ENCODE assay signal across 16 mouse cellular contexts in the genomic region with DNA sequence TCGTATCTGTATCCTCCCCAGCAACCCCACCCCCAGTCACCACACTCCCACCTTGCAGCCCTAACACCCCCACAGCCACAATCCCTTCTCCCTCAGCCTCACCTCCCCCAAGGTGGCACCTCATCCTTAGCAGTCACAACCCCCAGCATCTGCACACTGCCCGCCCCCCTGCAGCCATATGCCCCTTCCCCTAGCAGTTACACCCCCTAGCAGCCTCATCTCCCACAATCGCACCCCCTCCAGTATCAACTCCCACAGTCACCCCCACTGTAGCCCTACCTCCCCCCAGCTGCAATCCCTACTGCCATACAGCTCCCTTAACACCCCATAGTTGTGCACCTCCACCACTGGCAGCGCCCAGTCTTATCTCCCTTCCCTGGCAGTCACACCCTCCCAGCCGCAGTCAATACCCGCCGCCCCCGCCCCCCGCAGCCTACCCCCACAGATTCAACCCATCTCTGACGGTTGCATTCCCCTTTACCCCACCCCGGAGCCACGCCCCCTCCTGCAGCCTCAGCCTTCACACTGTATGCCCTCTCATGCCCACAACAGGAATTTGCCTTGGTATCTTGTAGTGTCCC. TPM values are rescaled to one million over a fixed set of nuclear protein-coding genes. Genes with fewer than 3 reads are reported as not detected.
DNase-seq lines count a peak whose midpoint lies in the region; ATAC-seq lines count a peak whose summit lies in the region.
"Had no signal": no experiment of that assay in that cellular context is flagged by ENCODE, and none has a peak within 500 bp of the region (broad histone marks: within the 10 kb centered on the region; RNA-seq: fewer than 3 reads in every experiment).

No protein-coding gene starts in this region.

- no peaks in the 10 kb centered on the region for H3K36me3 ChIP-seq in heart, embryonic 10.5 days
- H3K36me3 ChIP-seq in midbrain, embryonic 15.5 days (replicated peaks): peaks cover 2% of the 10 kb centered on the region; the same call in 1 of the 2 replicates
- peaks cover 9% of the 10 kb centered on the region for H3K36me3 ChIP-seq in midbrain, embryonic 14.5 days (ENCODE audit: control insufficient read depth, insufficient read depth, low read length)
- peaks cover 3% of the 10 kb centered on the region; the same call in 1 of the 2 replicates for H3K36me3 ChIP-seq in hindbrain, embryonic 16.5 days (ENCODE audit: control insufficient read depth, insufficient read depth, low read length)
- H3K36me3 ChIP-seq: intestine, embryonic 15.5 days had no signal

- no peaks in the 10 kb centered on the region for H3K9me3 ChIP-seq in heart, embryonic 10.5 days
- H3K9me3 ChIP-seq in midbrain, embryonic 15.5 days: no peaks in the 10 kb centered on the region
- H3K9me3 ChIP-seq in midbrain, embryonic 14.5 days (ENCODE audit: control insufficient read depth, low read length): no peaks in the 10 kb centered on the region
- no peaks in the 10 kb centered on the region for H3K9me3 ChIP-seq in hindbrain, embryonic 16.5 days (ENCODE audit: control insufficient read depth, low read length)
- H3K9me3 ChIP-seq: intestine, embryonic 15.5 days; neural tube, embryonic 13.5 days had no signal

- 46% methylated on average over 12 of the region's 12 CpGs for WGBS in heart, embryonic 10.5 days
- WGBS in midbrain, embryonic 15.5 days: 64% methylated on average over 12 of the region's 12 CpGs
- 56% methylated on average over 12 of the region's 12 CpGs for WGBS in midbrain, embryonic 14.5 days
- 57% methylated on average over 12 of the region's 12 CpGs for WGBS in hindbrain, embryonic 16.5 days

- intact Hi-C loops in heart, postnatal 25 days (cut with DNase I): no loop called here

- peak; percentile 73 for DNase-seq in heart, embryonic 10.5 days (ENCODE audit: low spot score)
- no peak for DNase-seq in heart, postnatal 25 days (ENCODE audit: low spot score)
- no peak for DNase-seq in midbrain, embryonic 14.5 days
- DNase-seq in cerebellum, adult 11 months: no peak
- DNase-seq: adrenal gland, adult 2 months; cerebellum, adult 2 months; lung, adult 2 months; retina, postnatal 1 day had no signal

- H3K4me2 ChIP-seq in midbrain, embryonic 15.5 days: no peak overlapping the region
- no peak overlapping the region for H3K4me2 ChIP-seq in midbrain, embryonic 14.5 days (ENCODE audit: low read length)
- H3K4me2 ChIP-seq in hindbrain, embryonic 16.5 days (ENCODE audit: low read length): no peak overlapping the region
- H3K4me2 ChIP-seq: heart, embryonic 11.5 days; intestine, embryonic 15.5 days; neural tube, embryonic 13.5 days had no signal

- H3K4me3 ChIP-seq in heart, embryonic 10.5 days: no peak overlapping the region
- no peak overlapping the region for H3K4me3 ChIP-seq in midbrain, embryonic 15.5 days
- no peak overlapping the region for H3K4me3 ChIP-seq in midbrain, embryonic 14.5 days (replicated peaks; ENCODE audit: low read depth, low read length)
- H3K4me3 ChIP-seq in hindbrain, embryonic 16.5 days (ENCODE audit: low read length): no peak overlapping the region
- H3K4me3 ChIP-seq: intestine, embryonic 15.5 days; neural tube, embryonic 13.5 days had no signal

- peaks cover 22% of the 10 kb centered on the region for H3K4me1 ChIP-seq in heart, embryonic 10.5 days
- H3K4me1 ChIP-seq in midbrain, embryonic 15.5 days: no peaks in the 10 kb centered on the region
- no peaks in the 10 kb centered on the region for H3K4me1 ChIP-seq in midbrain, embryonic 14.5 days (ENCODE audit: control insufficient read depth, insufficient read depth, low read length)
- peaks cover 2% of the 10 kb centered on the region; the same call in 1 of the 2 replicates for H3K4me1 ChIP-seq in hindbrain, embryonic 16.5 days (ENCODE audit: control insufficient read depth, insufficient read depth, low read depth, low read length)

- peaks cover 98% of the 10 kb centered on the region for H3K27me3 ChIP-seq in heart, embryonic 10.5 days (ENCODE audit: insufficient read depth, poor library complexity, severe bottlenecking)
- H3K27me3 ChIP-seq in midbrain, embryonic 15.5 days (replicated peaks): peaks cover 68% of the 10 kb centered on the region
- H3K27me3 ChIP-seq in midbrain, embryonic 14.5 days (ENCODE audit: control insufficient read depth, insufficient read depth, low read length): peaks cover 45% of the 10 kb centered on the region
- peaks cover 36% of the 10 kb centered on the region for H3K27me3 ChIP-seq in hindbrain, embryonic 16.5 days (replicated peaks; ENCODE audit: control insufficient read depth, insufficient read depth, low read length)

- H3K27ac ChIP-seq in heart, embryonic 10.5 days: no peak overlapping the region
- no peak overlapping the region for H3K27ac ChIP-seq in midbrain, embryonic 15.5 days
- no peak overlapping the region for H3K27ac ChIP-seq in midbrain, embryonic 14.5 days (replicated peaks; ENCODE audit: low read depth, low read length)
- no peak overlapping the region for H3K27ac ChIP-seq in hindbrain, embryonic 16.5 days (ENCODE audit: low read depth, low read length)
- H3K27ac ChIP-seq: intestine, embryonic 15.5 days; macrophage; neural tube, embryonic 13.5 days had no signal

- H3K9ac ChIP-seq in midbrain, embryonic 15.5 days: no peak overlapping the region
- no peak overlapping the region for H3K9ac ChIP-seq in midbrain, embryonic 14.5 days (replicated peaks; ENCODE audit: low read length)
- H3K9ac ChIP-seq in hindbrain, embryonic 16.5 days (ENCODE audit: low read depth, low read length): no peak overlapping the region; the same call in 1 of the 2 replicates
- H3K9ac ChIP-seq: intestine, embryonic 15.5 days; neural tube, embryonic 13.5 days had no signal

- ATAC-seq in midbrain, embryonic 15.5 days (replicated peaks): 0 out of 2 replicates have a peak, but pooled peaks have one; percentile 10
- no peak for ATAC-seq in midbrain, embryonic 14.5 days (ENCODE audit: low FRiP score, low TSS enrichment)
- ATAC-seq in common myeloid progenitor, adult 5-6 weeks (replicated peaks; ENCODE audit: low read depth, poor library complexity, severe bottlenecking): peak; percentile 59
- ATAC-seq in megakaryocyte-erythroid progenitor cell, adult 5-6 weeks (replicated peaks; ENCODE audit: low FRiP score, low TSS enrichment, poor library complexity, severe bottlenecking): peak; percentile 83
- ATAC-seq in hindbrain, embryonic 16.5 days: no peak
- ATAC-seq: intestine, embryonic 15.5 days had no signal

RNA-seq across cellular contexts. Expression of gene Nfic, which starts 1.6 kb away (rescaled TPM):
- polyA plus RNA-seq in heart, embryonic 10.5 days (2016; fragmentation: Nextera tagmentation; extraction: Ambion mirVana): 23.0 and 24.3 TPM in 2 replicates
- 100 to 1,000 TPM; 110 to 130 TPM for total RNA-seq in heart, postnatal 25 days (2021)
- polyA plus RNA-seq in midbrain, embryonic 15.5 days (2015; fragmentation: Nextera tagmentation; extraction: Ambion mirVana): 18.1 and 22.8 TPM in 2 replicates
- 11.2 and 13.7 TPM in 2 replicates for polyA plus RNA-seq in midbrain, embryonic 14.5 days (2014; fragmentation: Nextera tagmentation; extraction: Ambion mirVana)
- 13.7 and 18.2 TPM in 2 replicates for total RNA-seq in common myeloid progenitor, adult 5-6 weeks (2017)
- total RNA-seq in megakaryocyte-erythroid progenitor cell, adult 5-6 weeks (2014; fragmentation: Nextera tagmentation): 10.6 and 15.9 TPM in 2 replicates
- 3.0 and 3.4 TPM in 2 replicates for total RNA-seq in megakaryocyte-erythroid progenitor cell, adult 5-6 weeks (2017)
- 24.5 and 34.5 TPM in 2 replicates for polyA plus RNA-seq in hindbrain, embryonic 16.5 days (2015; fragmentation: Nextera tagmentation; extraction: Ambion mirVana)

RNA-seq across cellular contexts. Expression of gene Celf5, which starts 25.4 kb away (rescaled TPM):
- 0.10 and 0.18 TPM in 2 replicates for polyA plus RNA-seq in heart, embryonic 10.5 days (2016; fragmentation: Nextera tagmentation; extraction: Ambion mirVana)
- under 1 TPM; 0.17 to 0.47 TPM for total RNA-seq in heart, postnatal 25 days (2021)
- polyA plus RNA-seq in midbrain, embryonic 15.5 days (2015; fragmentation: Nextera tagmentation; extraction: Ambion mirVana): 106 and 109 TPM in 2 replicates
- 61.3 and 117 TPM in 2 replicates for polyA plus RNA-seq in midbrain, embryonic 14.5 days (2014; fragmentation: Nextera tagmentation; extraction: Ambion mirVana)
- total RNA-seq in common myeloid progenitor, adult 5-6 weeks (2017): 0.14 TPM in 1 of 2 replicates, not detected in the other
- total RNA-seq in megakaryocyte-erythroid progenitor cell, adult 5-6 weeks (2014; fragmentation: Nextera tagmentation): 0.32 TPM in 1 of 2 replicates, not detected in the other
- total RNA-seq in megakaryocyte-erythroid progenitor cell, adult 5-6 weeks (2017): 0.38 TPM in 1 of 2 replicates, not detected in the other
- 60.1 and 63.6 TPM in 2 replicates for polyA plus RNA-seq in hindbrain, embryonic 16.5 days (2015; fragmentation: Nextera tagmentation; extraction: Ambion mirVana)

RNA-seq across cellular contexts. Expression of gene Ncln, which starts 39.1 kb away (rescaled TPM):
- polyA plus RNA-seq in heart, embryonic 10.5 days (2016; fragmentation: Nextera tagmentation; extraction: Ambion mirVana): 75.3 and 86.1 TPM in 2 replicates
- 10 to 100 TPM; 65.3 to 65.6 TPM for total RNA-seq in heart, postnatal 25 days (2021)
- 69.7 and 73.8 TPM in 2 replicates for polyA plus RNA-seq in midbrain, embryonic 15.5 days (2015; fragmentation: Nextera tagmentation; extraction: Ambion mirVana)
- polyA plus RNA-seq in midbrain, embryonic 14.5 days (2014; fragmentation: Nextera tagmentation; extraction: Ambion mirVana): 51.6 and 51.8 TPM in 2 replicates
- total RNA-seq in common myeloid progenitor, adult 5-6 weeks (2017): 46.6 and 52.9 TPM in 2 replicates
- 91.4 and 117 TPM in 2 replicates for total RNA-seq in megakaryocyte-erythroid progenitor cell, adult 5-6 weeks (2014; fragmentation: Nextera tagmentation)
- 42.4 and 71.2 TPM in 2 replicates for total RNA-seq in megakaryocyte-erythroid progenitor cell, adult 5-6 weeks (2017)
- polyA plus RNA-seq in hindbrain, embryonic 16.5 days (2015; fragmentation: Nextera tagmentation; extraction: Ambion mirVana): 68.9 and 82.7 TPM in 2 replicates

RNA-seq across cellular contexts. Expression of gene S1pr4, which starts 42.9 kb away (rescaled TPM):
- 0.46 and 0.83 TPM in 2 replicates for polyA plus RNA-seq in heart, embryonic 10.5 days (2016; fragmentation: Nextera tagmentation; extraction: Ambion mirVana)
- total RNA-seq in heart, postnatal 25 days (2021): 1 to 10 TPM; 1.0 to 1.1 TPM
- polyA plus RNA-seq in midbrain, embryonic 15.5 days (2015; fragmentation: Nextera tagmentation; extraction: Ambion mirVana): 0.71 and 1.2 TPM in 2 replicates
- polyA plus RNA-seq in midbrain, embryonic 14.5 days (2014; fragmentation: Nextera tagmentation; extraction: Ambion mirVana): 0.34 and 0.47 TPM in 2 replicates
- 10.3 and 14.4 TPM in 2 replicates for total RNA-seq in common myeloid progenitor, adult 5-6 weeks (2017)
- total RNA-seq in megakaryocyte-erythroid progenitor cell, adult 5-6 weeks (2014; fragmentation: Nextera tagmentation): 19.0 and 22.2 TPM in 2 replicates
- total RNA-seq in megakaryocyte-erythroid progenitor cell, adult 5-6 weeks (2017): 17.2 and 18.9 TPM in 2 replicates
- 0.65 and 0.79 TPM in 2 replicates for polyA plus RNA-seq in hindbrain, embryonic 16.5 days (2015; fragmentation: Nextera tagmentation; extraction: Ambion mirVana)

Comparison
In these comparisons a context has a peak if more than half of its experiments do, and no peak if none do; other contexts are left out.
1. ATAC-seq: peak in midbrain, embryonic 15.5 days (single experiment), common myeloid progenitor, adult 5-6 weeks (single experiment) and megakaryocyte-erythroid progenitor cell, adult 5-6 weeks (single experiment); none in midbrain, embryonic 14.5 days (single experiment) and hindbrain, embryonic 16.5 days (single experiment).
2. RNA of gene Celf5, which starts 25.4 kb away (polyA plus RNA-seq): 106 to 109 TPM in midbrain, embryonic 15.5 days, 61.3 to 117 TPM in midbrain, embryonic 14.5 days and 60.1 to 63.6 TPM in hindbrain, embryonic 16.5 days; 0.10 to 0.18 TPM in heart, embryonic 10.5 days; every median in the first group is over 10 times any median in the second.